Mouse (Mus musculus): ENCODE data around the gene D11Wsu47e.

The D11Wsu47e gene

DNA sequence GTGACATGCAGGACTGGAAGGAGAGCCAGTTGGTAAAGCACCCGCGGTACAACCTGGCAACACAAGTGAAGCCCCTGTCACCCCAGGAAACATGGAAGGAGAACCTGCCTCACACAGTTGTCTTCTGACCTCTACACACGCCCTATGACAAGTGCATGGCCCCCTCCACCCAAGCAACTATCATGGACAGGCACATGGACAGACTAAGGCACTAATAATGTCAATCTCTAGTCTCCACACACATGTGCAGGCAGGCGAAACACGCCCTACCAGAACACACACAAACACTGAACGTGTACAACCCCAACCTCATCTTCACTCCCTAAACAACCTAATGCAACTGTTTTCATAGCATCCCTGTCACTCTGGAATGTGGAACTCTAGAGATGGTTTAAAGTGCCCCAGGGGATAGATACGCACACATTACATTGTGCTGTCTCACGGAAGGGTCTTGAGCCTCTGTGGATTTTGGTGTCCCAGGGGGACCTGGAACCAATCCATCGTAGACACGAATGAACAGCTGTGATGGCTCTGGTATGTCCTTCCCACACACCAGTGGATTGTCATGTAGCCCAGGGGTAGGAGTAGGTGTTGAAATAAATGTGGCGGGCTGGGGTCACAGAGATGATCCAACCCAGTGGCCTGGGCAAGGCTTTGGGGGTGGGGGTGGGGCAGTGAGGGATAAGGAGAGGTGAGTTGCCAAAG lies 52.8 kb downstream of the D11Wsu47e start:
- no peak for DNase-seq (ENCODE audit: low spot score)

DNA sequence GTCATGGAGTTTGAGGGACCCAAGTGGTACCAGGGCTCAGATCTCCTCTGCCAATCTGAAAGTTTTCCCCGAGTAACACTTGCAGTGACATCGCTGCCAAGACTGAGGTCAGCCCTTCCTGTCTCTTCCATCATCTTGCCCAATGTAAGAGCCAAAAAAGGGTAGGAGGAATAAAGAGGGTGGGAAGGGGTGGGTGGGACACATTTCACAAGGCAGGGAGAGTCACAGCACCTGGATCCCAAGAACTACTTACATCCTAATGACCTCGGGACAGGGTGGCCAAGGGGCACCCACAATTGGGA lies 53.3 kb downstream of the D11Wsu47e start:
- no peak for DNase-seq (ENCODE audit: low spot score)

DNA sequence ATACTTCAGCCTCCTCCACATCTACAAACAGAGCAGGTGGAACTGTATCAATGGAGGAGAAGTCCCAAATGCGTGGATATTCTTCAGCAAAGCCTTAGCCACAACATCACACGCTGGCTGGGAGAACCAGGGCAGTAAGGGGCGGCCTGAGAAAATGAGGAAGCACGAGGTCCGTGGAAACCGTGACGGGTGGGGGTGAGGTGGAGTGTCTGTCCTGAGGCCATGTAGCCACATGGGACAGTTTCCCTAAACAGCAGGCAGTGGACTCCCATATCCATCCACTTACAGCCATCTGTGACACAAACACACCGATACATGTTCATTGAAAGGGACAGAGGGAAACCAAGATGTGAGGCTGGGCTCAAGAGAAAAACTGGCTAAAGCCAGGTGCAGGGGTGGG lies 53.7 kb downstream of the D11Wsu47e start:
- DNase-seq (ENCODE audit: low spot score) = no peak

DNA sequence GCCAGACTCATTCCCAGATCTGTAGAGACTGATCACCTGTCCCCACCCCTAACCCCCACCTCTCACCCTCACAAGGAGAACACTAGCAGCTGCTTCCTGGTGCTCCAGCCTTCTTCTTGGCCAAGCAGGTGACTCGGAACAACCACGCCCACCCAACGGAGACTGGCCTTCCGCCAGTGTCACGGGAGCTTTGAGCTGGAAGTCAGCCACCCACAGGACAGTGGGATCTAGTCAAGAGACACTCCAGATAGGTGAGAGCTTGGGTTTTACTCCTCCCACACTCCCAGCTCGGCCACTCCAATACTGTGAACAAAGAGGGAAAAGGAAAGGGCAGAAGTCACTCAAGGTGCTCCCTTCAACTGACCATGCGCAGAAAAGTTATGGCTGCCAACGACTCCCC lies 55.0 kb downstream of the D11Wsu47e start:
- DNase-seq (ENCODE audit: low spot score) = no peak

DNA sequence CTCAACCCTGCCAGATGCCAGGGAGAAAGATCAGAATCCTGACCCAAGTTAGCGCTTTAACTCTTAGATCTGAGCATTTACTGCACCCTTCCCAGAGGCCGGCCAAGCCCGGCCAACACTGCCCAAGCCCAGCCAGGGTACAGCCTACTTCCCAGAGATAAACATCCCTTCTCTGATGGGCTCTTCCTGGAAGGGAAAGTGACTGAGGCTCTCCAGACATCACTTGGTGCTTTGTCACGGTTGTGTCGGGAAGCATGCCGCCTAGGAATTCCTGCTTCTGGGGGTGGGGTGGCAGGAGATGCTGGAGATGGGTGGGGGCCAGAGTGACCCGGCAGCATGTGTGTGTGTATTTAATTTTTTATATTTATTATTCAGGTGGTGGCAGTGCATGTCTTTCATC lies 55.9 kb downstream of the D11Wsu47e start:
- no peak for DNase-seq (ENCODE audit: low spot score)

DNA sequence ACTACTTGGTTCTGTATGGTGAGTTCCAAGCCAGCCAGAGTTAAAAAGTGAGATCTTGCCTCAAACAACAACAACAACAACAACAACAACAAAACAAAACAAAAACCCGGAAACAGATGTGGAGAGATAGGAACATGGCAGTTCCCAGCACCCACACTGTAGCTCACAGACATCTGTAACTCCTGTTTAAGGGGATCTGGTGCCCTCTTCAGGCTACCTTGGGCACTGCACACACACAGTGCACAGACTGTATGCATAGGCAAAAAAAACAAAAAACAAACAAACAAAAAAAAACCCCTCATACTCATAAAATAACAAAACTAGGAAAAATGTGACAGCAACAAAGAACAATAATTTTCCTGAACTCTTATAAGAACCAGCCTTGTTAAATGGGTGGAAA lies 58.8 kb downstream of the D11Wsu47e start:
- DNase-seq (ENCODE audit: low spot score) = no peak
